Mouse (Mus musculus) myocyte (in vitro differentiated cells): ENCODE data around the gene Tbc1d25. TPM values are rescaled to one million over a fixed set of nuclear protein-coding genes. Genes with fewer than 3 reads are reported as not detected.

Source experiments
- H3K27me3 ChIP-seq: one replicate; pipeline ENCODE4 v1.6.1; 2011; ENCODE audit not compliant: control insufficient read depth, insufficient read depth, insufficient read length
- H3K36me3 ChIP-seq: one replicate; pipeline ENCODE4 v1.6.1; 2011; ENCODE audit not compliant: control insufficient read depth, insufficient read depth
- H3K4me2 ChIP-seq: one replicate; pipeline ENCODE4 v1.6.1; 2011; ENCODE audit warnings: low read depth, control low read depth
- H3K4me3 ChIP-seq: one replicate; pipeline ENCODE4 v1.5.1; 2011; ENCODE audit warnings: mild to moderate bottlenecking, control low read depth, moderate library complexity
- H3K79me2 ChIP-seq: one replicate; pipeline ENCODE4 v1.6.1; 2011; ENCODE audit not compliant: control insufficient read depth, insufficient read depth
- H3ac ChIP-seq: one replicate; pipeline ENCODE4 v1.6.1; 2011; ENCODE audit not compliant: control insufficient read depth, insufficient read length
- CEBPB ChIP-seq: IDR thresholded peaks from 2 replicates; pipeline ENCODE4 v1.6.1; 2011; ENCODE audit warnings: mild to moderate bottlenecking, moderate library complexity; ENCODE audit not compliant: poor library complexity, insufficient read depth, severe bottlenecking
- E2F4 ChIP-seq: IDR thresholded peaks from one replicate; pipeline ENCODE4 v1.6.1; 2011; ENCODE audit warnings: mild to moderate bottlenecking, control low read depth, moderate library complexity; ENCODE audit not compliant: insufficient read depth
- MAX ChIP-seq: IDR thresholded peaks from one replicate; pipeline ENCODE4 v1.6.1; 2011; ENCODE audit warnings: low read depth, mild to moderate bottlenecking, control low read depth
- MYOD1 ChIP-seq, 3 experiments: IDR thresholded peaks; one replicate each; pipeline ENCODE4 v1.6.1; 2011; ENCODE audit warnings: control low read depth in 2 of 3, low read depth in 2 of 3, mild to moderate bottlenecking in 2 of 3, moderate library complexity in 1 of 3; ENCODE audit not compliant: insufficient read length in 2 of 3, control insufficient read depth in 1 of 3
- MYOG ChIP-seq, 3 experiments: IDR thresholded peaks; one replicate each; pipeline ENCODE4 v1.6.1; 2011; ENCODE audit warnings: control low read depth in 2 of 3, low read depth in 2 of 3, mild to moderate bottlenecking in 2 of 3; ENCODE audit not compliant: insufficient read length in 2 of 3, control insufficient read depth in 1 of 3, insufficient read depth in 1 of 3
- POLR2A ChIP-seq: IDR thresholded peaks from one replicate; pipeline ENCODE4 v1.6.1; 2011; ENCODE audit warnings: low read depth, mild to moderate bottlenecking, control low read depth, moderate library complexity; ENCODE audit not compliant: insufficient read length
- POLR2AphosphoS2 ChIP-seq: IDR thresholded peaks from one replicate; pipeline ENCODE4 v1.6.1; 2011; ENCODE audit warnings: low read depth, control low read depth; ENCODE audit not compliant: insufficient read length
- REST ChIP-seq: IDR thresholded peaks from one replicate; pipeline ENCODE4 v1.6.1; 2011; ENCODE audit warnings: mild to moderate bottlenecking, control low read depth, moderate library complexity; ENCODE audit not compliant: insufficient read depth, insufficient read length
- SRF ChIP-seq: IDR thresholded peaks from one replicate; pipeline ENCODE4 v1.6.1; 2011; ENCODE audit warnings: low read depth; ENCODE audit not compliant: control insufficient read depth, insufficient read length
- TCF12 ChIP-seq: IDR thresholded peaks from one replicate; pipeline ENCODE4 v1.6.1; 2011; ENCODE audit warnings: mild to moderate bottlenecking, control low read depth; ENCODE audit not compliant: poor library complexity, insufficient read depth, severe bottlenecking
- TCF3 ChIP-seq: IDR thresholded peaks from one replicate; pipeline ENCODE4 v1.6.1; 2011; ENCODE audit warnings: low read depth, control low read depth; ENCODE audit not compliant: insufficient read length
- USF1 ChIP-seq: IDR thresholded peaks from one replicate; pipeline ENCODE4 v1.6.1; 2011; ENCODE audit warnings: low read depth, mild to moderate bottlenecking, control low read depth, moderate library complexity
- polyA plus RNA-seq: library from polyadenylated mRNA; unstranded; fragments of >200 nt; fragmentation: generic; extraction: Trizol; gene quantifications from one replicate; pipeline ENCODE4 v1.2.1, GENCODE M21; 2012; ENCODE audit warnings: missing spikeins

The Tbc1d25 gene
- polyA plus RNA-seq, 1 experiment: 12.5 TPM

DNA sequence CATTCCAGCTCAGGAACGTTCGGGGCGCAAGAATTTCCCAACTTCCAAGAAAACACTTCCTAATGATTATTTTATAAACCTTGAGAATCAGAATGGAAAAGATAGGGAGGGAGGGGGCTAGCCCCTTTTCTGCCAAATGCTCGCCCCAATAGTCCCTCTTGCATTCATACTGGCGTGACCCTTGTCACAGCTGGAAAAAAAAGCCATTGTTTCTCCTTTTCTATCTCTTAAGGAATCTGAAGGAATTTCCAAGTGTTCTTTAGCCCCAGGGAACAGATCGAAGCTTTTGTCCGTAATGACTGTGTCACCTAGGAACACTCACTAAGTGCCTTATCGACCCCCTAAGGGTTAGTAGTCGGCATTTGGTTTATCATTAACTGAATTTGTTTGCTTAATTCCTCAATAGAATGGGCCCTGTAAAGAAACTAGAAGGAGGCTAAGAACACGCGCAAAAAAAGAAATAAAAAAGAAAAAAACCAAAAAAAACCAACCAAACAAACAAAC lies 30.8 kb upstream of the Tbc1d25 start:
- Histone ChIP-seq H3K79me2 (no peaks in the 10 kb centered on the region), H3K27me3 (no peaks in the 10 kb centered on the region), H3K4me2 (peak overlapping the region; percentile 88), H3ac (peak overlapping the region; percentile 22), H3K36me3 (no peaks in the 10 kb centered on the region), H3K4me3 (peak overlapping the region; percentile 41)
- no peak for TF ChIP-seq E2F4
- TF ChIP-seq TCF12: no peak
- TF ChIP-seq TCF3: no peak
- TF ChIP-seq CEBPB: no peak
- no peak for TF ChIP-seq REST
- TF ChIP-seq MYOG (IDR thresholded peaks at IDR 0.05; ENCODE audit: control insufficient read depth in 1 of 3, insufficient read depth in 1 of 3, insufficient read length in 2 of 3, low read depth in 2 of 3): no peak
- TF ChIP-seq POLR2AphosphoS2: no peak
- TF ChIP-seq SRF: no peak
- TF ChIP-seq POLR2A: no peak
- TF ChIP-seq MAX: no peak
- TF ChIP-seq USF1: no peak
- no peak for TF ChIP-seq MYOD1 (IDR thresholded peaks at IDR 0.05; ENCODE audit: control insufficient read depth in 1 of 3, insufficient read length in 2 of 3, low read depth in 2 of 3)

DNA sequence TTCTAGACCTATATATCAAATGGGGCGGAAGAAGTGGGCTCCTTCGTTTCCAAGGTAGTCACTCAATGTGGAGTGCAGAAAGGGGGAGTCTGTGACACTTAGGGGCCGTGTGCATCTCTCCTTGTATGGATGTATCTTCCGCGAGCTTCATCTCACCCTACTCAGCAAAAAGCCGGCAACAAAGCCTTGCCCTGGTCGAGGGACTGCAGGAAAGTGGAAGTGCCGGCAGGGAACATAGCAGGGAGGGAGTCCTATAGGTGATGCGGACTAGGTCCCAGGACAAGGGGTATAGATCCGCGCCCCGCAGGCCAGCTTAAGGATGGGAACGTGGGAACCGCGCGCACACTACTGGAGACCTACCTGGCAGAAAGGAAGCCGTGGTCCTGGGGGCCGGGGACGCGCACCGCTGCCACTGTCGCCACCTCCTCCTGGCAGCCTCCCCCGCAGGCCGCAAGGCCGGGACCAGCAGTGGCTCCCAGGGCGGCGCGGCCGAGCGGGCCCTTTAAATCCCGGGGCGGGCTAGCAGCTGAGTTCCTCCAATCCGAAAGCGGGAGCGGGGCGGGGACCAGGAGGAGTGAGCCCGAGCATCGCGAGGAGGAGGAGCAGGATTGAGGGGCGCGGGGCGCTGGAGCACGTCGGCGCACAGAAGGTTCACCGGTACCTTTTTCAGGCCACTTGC lies 30.2 kb upstream of the Tbc1d25 start, which contains the start of gene Porcn:
Gene Porcn (minus strand): TSS at position 511 of the 679 bp plus-strand sequence.
- H3ac ChIP-seq: peak within 1 kb of the TSS; percentile 22
- H3K36me3 ChIP-seq: no peaks in the 10 kb centered on the region
- TF ChIP-seq MYOG (IDR thresholded peaks at IDR 0.05; ENCODE audit: control insufficient read depth in 1 of 3, insufficient read depth in 1 of 3, insufficient read length in 2 of 3, low read depth in 2 of 3) (peak in 1 of 3 experiments; percentile 3), POLR2A (peak; percentile 95), E2F4 (no peak), POLR2AphosphoS2 (peak; percentile 92)
- H3K4me2 ChIP-seq: peak within 1 kb of the TSS; percentile 88
- no peaks in the 10 kb centered on the region for H3K27me3 ChIP-seq
- H3K4me3 ChIP-seq: peak within 1 kb of the TSS; percentile 41
- H3K79me2 ChIP-seq: no peaks in the 10 kb centered on the region

DNA sequence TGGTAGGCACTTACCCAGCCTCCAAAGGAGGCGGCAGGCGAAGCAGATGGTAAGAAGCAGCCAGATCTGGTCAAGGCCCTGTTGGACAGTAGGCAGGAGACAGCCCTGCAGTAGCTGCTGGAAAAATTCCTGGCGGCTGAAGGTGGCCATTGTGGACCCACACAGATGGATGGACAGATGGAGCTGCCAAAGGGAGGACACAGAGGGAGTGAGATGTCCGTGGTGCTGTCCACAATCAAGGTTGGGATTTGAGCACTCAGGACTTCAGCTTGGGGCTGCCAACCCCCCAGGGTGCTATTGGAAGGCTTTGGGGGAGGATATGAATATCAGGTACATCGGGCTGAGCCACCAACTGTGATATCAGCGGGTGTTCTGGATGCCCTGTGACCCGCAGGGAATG lies 29.6 kb upstream of the Tbc1d25 start:
- TF ChIP-seq MYOG (IDR thresholded peaks at IDR 0.05; ENCODE audit: control insufficient read depth in 1 of 3, insufficient read depth in 1 of 3, insufficient read length in 2 of 3, low read depth in 2 of 3): no peak
- no peak for TF ChIP-seq E2F4
- TF ChIP-seq TCF12: no peak
- TF ChIP-seq TCF3: no peak
- no peak for TF ChIP-seq USF1
- no peak for TF ChIP-seq SRF
- peak overlapping the region; percentile 22 for H3ac ChIP-seq
- H3K79me2 ChIP-seq: no peaks in the 10 kb centered on the region
- no peaks in the 10 kb centered on the region for H3K36me3 ChIP-seq
- no peaks in the 10 kb centered on the region for H3K27me3 ChIP-seq
- H3K4me3 ChIP-seq: peak overlapping the region; percentile 41
- H3K4me2 ChIP-seq: peak overlapping the region; percentile 60

DNA sequence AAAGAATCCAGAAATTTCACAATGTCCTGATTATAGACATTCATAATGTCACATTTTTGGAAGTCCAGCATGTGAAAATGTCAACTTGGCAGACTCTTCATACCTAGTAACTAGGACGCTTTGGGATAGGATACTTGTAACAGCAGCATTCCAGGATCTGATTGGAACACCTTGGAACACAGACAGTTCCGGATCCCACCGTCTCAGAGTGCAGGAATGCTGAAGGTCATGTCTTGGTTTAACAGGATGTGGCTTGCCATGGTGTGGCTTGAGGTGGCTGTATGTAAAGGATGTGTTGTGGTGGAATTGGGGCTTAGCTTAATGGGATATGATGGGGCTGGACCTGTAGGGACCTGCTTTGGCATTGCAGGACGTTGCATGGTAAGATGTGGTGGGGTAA lies 29.1 kb upstream of the Tbc1d25 start:
- TF ChIP-seq CEBPB (no peak), E2F4 (no peak), SRF (no peak), TCF3 (no peak), MYOD1 (IDR thresholded peaks at IDR 0.05; ENCODE audit: control insufficient read depth in 1 of 3, insufficient read length in 2 of 3, low read depth in 2 of 3) (no peak), POLR2AphosphoS2 (no peak)
- Histone ChIP-seq H3K4me3 (peak overlapping the region; percentile 41), H3K36me3 (no peaks in the 10 kb centered on the region), H3K79me2 (no peaks in the 10 kb centered on the region), H3K4me2 (peak overlapping the region; percentile 60), H3ac (no peak overlapping the region), H3K27me3 (no peaks in the 10 kb centered on the region)

DNA sequence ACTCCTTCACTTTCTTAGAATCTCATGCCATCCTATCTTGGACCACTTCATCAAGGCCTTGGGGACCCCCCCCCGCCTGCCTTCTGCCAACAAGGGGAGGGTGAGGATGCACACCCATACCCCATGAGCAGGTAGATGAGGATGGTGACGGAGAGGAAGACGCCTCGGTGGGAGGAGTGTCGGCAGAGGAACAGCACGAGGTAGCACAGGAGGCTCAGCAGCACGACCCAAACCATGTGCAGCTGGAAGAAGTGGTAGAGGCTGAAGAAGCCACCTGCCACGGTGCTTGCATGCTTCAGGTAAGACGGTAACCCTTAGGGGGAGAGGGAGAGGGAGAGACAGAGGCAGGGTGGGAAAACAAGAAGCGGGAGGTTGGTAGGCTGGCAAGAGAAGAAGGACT lies 28.1 kb upstream of the Tbc1d25 start:
- Histone ChIP-seq H3ac (no peak overlapping the region), H3K27me3 (no peaks in the 10 kb centered on the region), H3K79me2 (no peaks in the 10 kb centered on the region), H3K4me3 (no peak overlapping the region), H3K4me2 (no peak overlapping the region), H3K36me3 (no peaks in the 10 kb centered on the region)
- TF ChIP-seq REST (no peak), MYOG (IDR thresholded peaks at IDR 0.05; ENCODE audit: control insufficient read depth in 1 of 3, insufficient read depth in 1 of 3, insufficient read length in 2 of 3, low read depth in 2 of 3) (no peak), E2F4 (no peak), POLR2A (no peak)

DNA sequence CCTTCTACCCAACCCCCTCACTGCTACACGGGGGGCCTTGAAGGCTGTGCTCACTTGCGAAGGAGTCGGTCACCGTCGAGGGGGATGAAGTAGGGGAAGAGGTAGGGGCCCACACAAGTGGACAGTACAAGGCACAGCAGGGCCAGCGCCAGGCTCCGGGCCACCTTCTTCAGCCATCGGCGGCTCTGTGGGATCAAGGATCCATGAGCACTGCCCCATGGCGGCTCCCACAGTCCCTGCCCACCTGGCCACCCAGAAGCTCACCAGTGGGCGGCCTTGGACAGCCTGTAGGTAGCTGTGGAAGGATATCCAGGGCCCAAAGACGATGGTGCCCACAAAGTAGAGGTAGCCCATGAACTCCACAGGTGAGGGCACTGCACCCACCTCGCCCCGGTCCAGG lies 27.1 kb upstream of the Tbc1d25 start:
- Histone ChIP-seq H3K4me2 (no peak overlapping the region), H3K4me3 (no peak overlapping the region), H3ac (no peak overlapping the region), H3K36me3 (no peaks in the 10 kb centered on the region), H3K27me3 (no peaks in the 10 kb centered on the region), H3K79me2 (no peaks in the 10 kb centered on the region)
- TF ChIP-seq REST (no peak), MAX (no peak), TCF12 (no peak), TCF3 (no peak), POLR2AphosphoS2 (no peak), SRF (no peak)
